Mouse (Mus musculus) megakaryocyte, embryonic 14.5 days (primary cell): ENCODE data around the gene Gpr137.

ENCODE experiments used
- FLI1 ChIP-seq: IDR thresholded peaks from 2 replicates; pipeline ENCODE4 v1.6.1; 2012; ENCODE audit warnings: low read length, inconsistent platforms, mixed read lengths
- GATA1 ChIP-seq: IDR thresholded peaks from 3 replicates; pipeline ENCODE4 v1.6.1; 2012; ENCODE audit warnings: mixed read lengths, low read length, inconsistent platforms, borderline replicate concordance

- TF ChIP-seq GATA1 (no peak), FLI1 (no peak)
These were observed 4.5 kb downstream of the Gpr137 start for GRCm38 (mm10) chr19:6937541-6938465.
